Mouse (Mus musculus) embryonic facial prominence, embryonic 15.5 days (tissue): ENCODE measurements around the gene Nsfl1c. TPM values are rescaled to one million over a fixed set of nuclear protein-coding genes. Genes with fewer than 3 reads are reported as not detected.

Experiments
- ATAC-seq: fragments of 200-750 bp; cut with Nextera tagmentation; 2 replicates; pipeline ENCODE4 v1.8.0; 2017; ENCODE audit warnings: low read depth, moderate TSS enrichment; ENCODE audit not compliant: insufficient number of reproducible peaks, low FRiP score, low TSS enrichment
- H3K27ac ChIP-seq: fragments of 300-500 bp; sonication (generic); replicated peaks from 2 replicates; pipeline ENCODE4 v1.5.1; 2015; ENCODE audit warnings: mild to moderate bottlenecking, inconsistent platforms
- H3K27me3 ChIP-seq: fragments of 300-500 bp; sonication (generic); 2 replicates; pipeline ENCODE4 v1.6.1; 2015; ENCODE audit warnings: inconsistent platforms
- H3K36me3 ChIP-seq: fragments of 300-500 bp; sonication (generic); 2 replicates; pipeline ENCODE4 v1.6.1; 2015; ENCODE audit warnings: mild to moderate bottlenecking, inconsistent platforms
- H3K4me1 ChIP-seq: fragments of 300-500 bp; sonication (generic); 2 replicates; pipeline ENCODE4 v1.6.1; 2015; ENCODE audit warnings: inconsistent platforms
- H3K4me2 ChIP-seq: fragments of 300-500 bp; sonication (generic); replicated peaks from 2 replicates; pipeline ENCODE4 v1.6.1; 2015; ENCODE audit warnings: mild to moderate bottlenecking, inconsistent platforms
- H3K4me3 ChIP-seq: fragments of 300-500 bp; sonication (generic); replicated peaks from 2 replicates; pipeline ENCODE4 v1.5.1; 2015; ENCODE audit warnings: mild to moderate bottlenecking, inconsistent platforms
- H3K9ac ChIP-seq: fragments of 300-500 bp; sonication (generic); 2 replicates; pipeline ENCODE4 v1.6.1; 2015; ENCODE audit warnings: inconsistent platforms
- H3K9me3 ChIP-seq: fragments of 300-500 bp; sonication (generic); replicated peaks from 2 replicates; pipeline ENCODE4 v1.6.1; 2016; ENCODE audit warnings: inconsistent platforms
- WGBS: fragments of 180-500 bp; shearing (Covaris S2); methylation state at CpG from one replicate; pipeline ENCODE4 v1.1.7; 2015; 5-methylcytosine and 5-hydroxymethylcytosine counted together
- polyA plus RNA-seq: library from polyadenylated mRNA; unstranded; fragments of >200 nt; fragmentation: Nextera tagmentation; extraction: Ambion mirVana; gene quantifications from 2 replicates; pipeline ENCODE4 v1.2.1, GENCODE M21; 2015

Gene Nsfl1c
- polyA plus RNA-seq, 1 experiment from 2014 or later, result 227 TPM

DNA sequence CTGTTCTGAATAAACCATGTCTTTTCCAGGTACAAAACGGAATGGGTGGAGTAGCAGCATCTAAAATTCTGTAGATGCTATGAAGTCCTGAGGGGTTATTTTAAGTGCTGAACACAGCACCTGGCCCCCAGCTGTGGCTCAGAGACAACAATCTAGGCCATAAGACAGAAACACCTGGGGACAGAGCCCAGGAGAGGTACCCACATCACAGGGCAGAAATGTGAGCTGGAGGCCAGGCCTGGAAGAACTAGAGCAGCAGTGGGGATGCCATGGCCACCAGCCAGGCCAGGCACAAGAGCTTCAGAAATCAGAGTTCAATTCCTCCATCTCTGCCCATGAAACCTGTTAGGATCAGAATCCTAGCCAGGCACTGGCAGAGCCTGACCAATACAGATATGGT lies 34.1 kb downstream of the Nsfl1c start:
- Histone ChIP-seq H3K36me3 (no peaks in the 10 kb centered on the region), H3K4me1 (no peaks in the 10 kb centered on the region), H3K27ac (no peak overlapping the region), H3K27me3 (no peaks in the 10 kb centered on the region), H3K4me2 (no peak overlapping the region), H3K9ac (no peak overlapping the region), H3K9me3 (no peaks in the 10 kb centered on the region), H3K4me3 (no peak overlapping the region)
- WGBS, result 76% methylated on average over 1 of the region's 1 CpGs
- no peak for ATAC-seq

DNA sequence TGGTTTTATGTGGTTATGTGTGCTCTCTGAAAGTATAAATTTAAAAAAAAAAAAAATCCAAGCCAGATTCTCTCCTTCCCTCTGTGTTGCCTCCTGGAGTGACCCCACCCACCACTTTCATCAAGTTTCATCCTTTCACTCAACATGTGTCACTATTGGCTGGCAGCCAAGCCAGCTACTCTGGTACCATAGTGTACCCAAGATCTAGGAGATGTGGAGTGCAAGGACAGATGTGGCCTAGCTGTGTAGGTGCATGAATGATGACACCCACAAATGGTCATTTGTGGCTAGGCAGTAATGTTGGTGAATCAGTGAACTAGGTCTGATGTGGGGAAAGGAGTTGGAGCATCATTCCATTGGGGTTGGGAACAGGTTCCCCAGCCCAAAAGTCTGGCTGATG lies 35.2 kb downstream of the Nsfl1c start:
- ATAC-seq, result no peak
- no peak overlapping the region for H3K4me2 ChIP-seq

DNA sequence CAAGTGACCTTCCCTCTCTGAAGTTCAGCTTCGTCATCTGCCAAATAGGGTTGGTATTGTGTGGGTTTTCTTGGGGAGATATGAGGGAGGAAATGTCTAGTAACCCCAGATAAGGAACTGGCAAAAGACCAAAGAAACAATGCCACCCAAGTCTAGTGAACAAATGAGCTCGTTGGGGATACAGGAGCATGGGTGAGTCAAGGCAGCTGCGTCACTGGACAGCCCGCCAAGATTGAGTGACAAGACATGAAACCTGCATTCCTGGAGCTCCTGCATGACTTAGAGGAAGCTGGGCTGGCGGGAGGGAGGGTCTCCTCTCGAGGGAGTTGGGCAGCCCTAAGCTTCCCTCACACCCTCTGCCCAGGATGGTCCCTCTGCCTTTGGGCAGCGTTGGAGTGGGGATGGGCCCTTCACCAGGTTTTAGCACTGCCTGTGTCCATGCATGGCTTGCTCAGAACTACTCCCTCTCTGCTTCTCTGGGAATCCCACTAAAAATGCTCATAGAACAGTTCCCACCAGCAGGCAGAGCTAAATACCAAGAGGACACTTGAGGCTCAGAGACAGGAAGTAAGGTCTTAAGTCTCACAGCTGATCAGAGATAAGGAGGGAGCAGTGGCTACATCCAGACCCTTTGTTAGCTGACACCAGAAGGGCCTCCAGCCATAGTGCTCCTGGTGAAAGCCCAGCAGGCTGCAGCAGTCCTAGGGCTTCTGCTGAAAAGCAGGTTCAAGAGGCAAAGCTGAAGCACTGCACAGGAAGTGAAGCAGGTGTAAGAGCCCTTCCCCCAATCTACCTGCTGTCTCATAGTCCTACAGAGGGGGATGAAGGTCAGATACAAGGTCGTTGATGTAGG lies 36.6 kb downstream of the Nsfl1c start:
- no peak overlapping the region for H3K9ac ChIP-seq
- H3K36me3 ChIP-seq, result no peaks in the 10 kb centered on the region
- no peak overlapping the region for H3K4me3 ChIP-seq
- H3K27ac ChIP-seq, result no peak overlapping the region
- WGBS, result 53% methylated on average over 8 of the region's 8 CpGs
- H3K4me1 ChIP-seq, result no peaks in the 10 kb centered on the region
- H3K4me2 ChIP-seq, result no peak overlapping the region
- H3K9me3 ChIP-seq, result no peaks in the 10 kb centered on the region
- no peak for ATAC-seq
- no peaks in the 10 kb centered on the region for H3K27me3 ChIP-seq

More for the DNA sequence above, 35.2 kb downstream of the Nsfl1c start:
- no peaks in the 10 kb centered on the region for H3K9me3 ChIP-seq
- H3K36me3 ChIP-seq, result no peaks in the 10 kb centered on the region
- no peaks in the 10 kb centered on the region for H3K27me3 ChIP-seq
- H3K9ac ChIP-seq, result no peak overlapping the region
- H3K4me3 ChIP-seq, result no peak overlapping the region
- no peaks in the 10 kb centered on the region for H3K4me1 ChIP-seq
- no peak overlapping the region for H3K27ac ChIP-seq

DNA sequence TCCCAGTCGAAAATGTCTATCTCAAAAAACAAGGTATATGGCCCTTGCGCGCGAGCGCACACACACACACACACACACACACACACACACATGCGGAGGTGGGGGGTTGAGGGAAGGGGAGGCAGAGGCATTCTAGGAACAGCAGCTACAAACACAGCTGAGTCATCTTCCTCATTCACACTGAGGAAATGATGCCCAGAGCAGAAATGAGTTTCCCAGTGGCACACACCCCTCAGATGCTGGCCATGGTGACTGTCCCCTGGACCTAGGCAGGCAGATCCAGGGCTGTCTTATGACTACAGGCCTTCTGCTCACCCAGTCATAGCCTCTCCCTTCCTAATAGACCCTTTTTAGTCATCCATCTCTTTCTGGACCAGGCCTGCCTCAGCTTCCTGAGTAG lies 39.6 kb downstream of the Nsfl1c start:
- peaks cover 7% of the 10 kb centered on the region; the same call in 1 of the 2 replicates for H3K4me1 ChIP-seq
- WGBS, result 79% methylated on average over 6 of the region's 6 CpGs
- H3K4me2 ChIP-seq, result no peak overlapping the region
- H3K9me3 ChIP-seq, result no peaks in the 10 kb centered on the region
- no peak overlapping the region for H3K4me3 ChIP-seq
- H3K27ac ChIP-seq, result no peak overlapping the region
- ATAC-seq, result no peak
- H3K36me3 ChIP-seq, result no peaks in the 10 kb centered on the region
- H3K9ac ChIP-seq, result no peak overlapping the region
- H3K27me3 ChIP-seq, result no peaks in the 10 kb centered on the region

DNA sequence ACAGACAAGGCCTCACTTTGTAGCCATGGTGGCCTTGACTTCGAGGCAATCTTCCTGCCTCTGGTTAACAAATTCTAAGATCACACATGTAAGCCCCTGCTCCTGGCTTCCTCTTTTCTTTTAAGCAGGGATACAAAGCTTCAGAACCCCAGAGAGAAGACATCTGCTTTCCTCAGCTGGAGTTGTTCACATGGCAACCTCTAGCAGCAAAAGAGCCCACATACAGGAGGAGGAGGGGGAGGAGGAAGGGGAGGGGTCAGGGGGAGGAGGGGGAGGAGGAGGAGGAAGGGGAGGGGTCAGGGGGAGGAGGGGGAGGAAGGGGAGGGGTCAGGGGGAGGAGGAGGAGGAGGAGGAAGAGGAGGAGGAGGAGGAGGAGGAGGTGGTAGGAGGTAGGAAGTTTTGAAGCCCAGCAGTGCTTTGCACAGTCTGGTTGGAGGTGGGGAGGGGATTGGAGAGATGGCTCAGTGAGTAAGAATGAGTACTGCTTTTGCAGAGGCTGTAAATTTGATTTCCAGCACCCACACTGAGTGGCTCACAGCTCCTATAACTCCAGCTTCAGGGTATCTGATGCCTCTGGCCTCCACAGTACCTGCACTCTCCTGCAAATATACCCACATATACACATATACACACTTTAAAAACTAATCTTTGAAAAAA lies 42.1 kb downstream of the Nsfl1c start:
- WGBS, result 50% methylated on average over 1 of the region's 1 CpGs
- H3K27ac ChIP-seq, result peak overlapping the region; percentile 23
- no peak overlapping the region for H3K4me2 ChIP-seq
- H3K36me3 ChIP-seq, result no peaks in the 10 kb centered on the region
- H3K4me1 ChIP-seq, result peaks cover 7% of the 10 kb centered on the region; the same call in 1 of the 2 replicates
- no peak for ATAC-seq
- H3K9ac ChIP-seq, result no peak overlapping the region
- no peaks in the 10 kb centered on the region for H3K9me3 ChIP-seq
- no peaks in the 10 kb centered on the region for H3K27me3 ChIP-seq
- no peak overlapping the region for H3K4me3 ChIP-seq

DNA sequence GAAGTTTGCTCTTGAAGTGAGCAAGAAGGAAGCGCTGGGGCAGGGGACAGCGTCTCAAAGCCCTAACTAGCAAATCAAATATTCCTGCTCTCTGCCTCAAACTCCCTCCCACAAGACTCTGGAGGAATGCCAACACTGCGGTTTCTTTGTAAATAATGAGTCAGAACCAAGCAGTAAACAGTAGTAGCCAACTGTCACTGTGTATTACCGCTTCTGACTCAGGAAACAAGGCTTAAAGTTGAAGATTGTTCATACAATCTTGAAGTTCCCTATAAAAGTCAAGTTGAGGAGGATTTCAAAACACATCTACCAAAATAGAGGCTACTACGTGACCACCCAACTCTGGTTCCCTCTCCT lies 42.6 kb downstream of the Nsfl1c start:
- no peaks in the 10 kb centered on the region for H3K27me3 ChIP-seq
- H3K4me2 ChIP-seq, result no peak overlapping the region
- WGBS, result 44% methylated on average over 5 of the region's 5 CpGs
- H3K4me3 ChIP-seq, result no peak overlapping the region
- no peaks in the 10 kb centered on the region for H3K36me3 ChIP-seq
- H3K4me1 ChIP-seq, result peaks cover 11% of the 10 kb centered on the region
- H3K9me3 ChIP-seq, result no peaks in the 10 kb centered on the region
- H3K27ac ChIP-seq, result peak overlapping the region; percentile 23
- no peak overlapping the region for H3K9ac ChIP-seq
- no peak for ATAC-seq

DNA sequence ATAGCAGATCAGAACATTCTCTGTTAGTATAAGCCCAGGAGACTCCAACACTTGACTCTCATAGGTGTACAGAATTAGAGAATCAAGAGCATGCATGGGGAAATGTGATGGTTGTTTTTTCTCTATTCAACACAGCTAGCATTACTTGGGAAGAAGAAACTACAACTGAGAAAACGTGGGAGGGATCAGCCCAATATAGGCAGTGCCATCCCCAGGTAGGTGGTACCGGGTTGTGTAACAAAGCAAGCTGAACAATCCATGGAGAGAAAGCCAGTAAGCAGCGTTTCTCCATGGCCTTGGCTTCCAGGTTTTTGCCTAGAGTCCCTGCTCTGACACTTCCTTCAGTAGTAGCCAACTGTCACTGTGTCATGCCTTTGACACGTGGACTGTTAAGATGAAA lies 44.7 kb downstream of the Nsfl1c start:
- 61% methylated on average over 4 of the region's 4 CpGs for WGBS
- H3K4me2 ChIP-seq, result no peak overlapping the region

DNA sequence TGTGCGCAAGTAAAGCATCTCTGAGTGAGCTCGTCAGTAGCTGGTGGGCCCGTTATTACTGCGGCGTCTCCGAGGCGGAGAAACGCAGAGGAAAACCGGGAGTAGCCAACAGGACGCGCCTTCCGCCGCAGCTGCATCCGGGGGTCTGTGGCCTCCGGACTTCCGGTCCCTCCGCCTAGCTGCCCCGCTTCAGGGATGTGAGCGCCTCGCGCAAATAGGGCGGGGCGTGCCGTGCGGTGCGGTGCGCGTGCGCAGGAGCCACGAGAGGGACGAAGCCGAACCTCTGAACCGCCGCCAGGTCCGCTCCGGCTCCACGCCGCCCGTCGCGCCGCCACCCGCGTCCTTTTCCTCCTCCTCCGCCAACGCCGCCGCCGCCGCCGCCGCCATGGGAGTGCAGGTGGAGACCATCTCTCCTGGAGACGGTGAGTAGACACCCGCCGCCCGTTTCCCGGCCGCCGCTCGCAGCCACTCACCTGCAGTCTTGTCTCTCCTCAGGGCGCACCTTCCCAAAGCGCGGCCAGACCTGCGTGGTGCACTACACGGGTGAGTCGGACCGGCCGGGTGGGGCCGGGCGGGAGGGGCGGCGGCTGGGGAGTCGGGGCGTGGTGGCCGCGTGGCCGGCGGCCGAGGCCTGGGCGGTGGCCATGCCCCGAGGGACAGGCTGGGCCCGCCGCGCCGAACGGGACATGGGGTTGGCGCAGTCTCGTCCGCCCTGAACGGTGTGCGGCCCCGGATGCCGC lies 48.5 kb downstream of the Nsfl1c start, which contains the start of gene Fkbp1a:
Fkbp1a (plus strand) TSS at position 161 of the 740 bp plus-strand sequence.
- H3K36me3 ChIP-seq, result peaks cover 21% of the 10 kb centered on the region
- under 1% methylated on average over 81 of the region's 93 CpGs for WGBS
- ATAC-seq, result peak; percentile 96
- H3K4me3 ChIP-seq, result peak within 1 kb of the TSS; percentile 95
- H3K9ac ChIP-seq, result peak within 1 kb of the TSS; percentile 88
- H3K27me3 ChIP-seq, result no peaks in the 10 kb centered on the region
- no peaks in the 10 kb centered on the region for H3K9me3 ChIP-seq
- H3K4me2 ChIP-seq, result peak within 1 kb of the TSS; percentile 64
- peaks cover 32% of the 10 kb centered on the region for H3K4me1 ChIP-seq
- peak within 1 kb of the TSS; percentile 89 for H3K27ac ChIP-seq

More for the DNA sequence above, 44.7 kb downstream of the Nsfl1c start:
- no peak overlapping the region for H3K4me3 ChIP-seq
- H3K27me3 ChIP-seq, result no peaks in the 10 kb centered on the region
- no peaks in the 10 kb centered on the region for H3K36me3 ChIP-seq
- peaks cover 18% of the 10 kb centered on the region for H3K4me1 ChIP-seq
- no peak overlapping the region for H3K9ac ChIP-seq
- no peak overlapping the region for H3K27ac ChIP-seq
- ATAC-seq, result no peak
- H3K9me3 ChIP-seq, result no peaks in the 10 kb centered on the region

DNA sequence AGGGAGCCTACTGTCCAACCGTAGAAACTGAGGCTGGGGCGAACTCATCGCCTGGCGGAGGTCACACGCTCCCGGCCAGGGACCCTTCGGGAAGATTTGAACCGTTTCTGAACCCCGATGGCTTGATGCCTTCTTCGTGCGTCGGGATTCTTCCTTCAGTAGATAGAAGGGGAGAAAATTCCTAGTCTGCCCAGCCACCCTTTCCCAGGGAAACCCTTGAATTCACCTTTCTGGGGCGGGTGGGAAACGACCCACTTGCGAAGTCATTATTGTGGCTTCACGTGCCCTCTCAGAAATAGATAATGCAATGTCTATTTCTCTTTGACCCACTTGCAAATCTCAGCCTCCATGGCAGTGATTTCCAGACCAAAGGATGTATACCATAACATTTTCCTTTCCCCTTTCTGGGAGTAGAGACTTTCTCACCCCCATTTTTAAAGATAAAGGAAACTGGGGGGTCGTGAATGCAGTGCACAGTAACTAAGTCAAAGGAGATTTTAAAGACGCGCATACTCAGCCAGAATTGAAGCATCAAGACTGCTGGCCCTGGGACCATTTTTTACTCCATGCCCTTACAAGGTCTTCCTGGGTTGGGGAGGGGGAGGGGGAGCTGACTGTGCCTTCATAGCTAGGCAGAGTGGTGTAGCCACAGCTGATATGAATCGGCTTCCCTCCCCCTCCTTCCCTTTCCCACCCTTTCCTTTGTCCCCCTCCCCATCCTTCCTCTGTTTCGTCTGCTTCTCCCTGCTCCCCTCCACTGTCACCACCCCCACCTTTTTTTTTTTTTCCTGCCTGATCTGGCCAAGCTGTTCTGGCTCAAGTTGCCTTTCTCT lies 49.3 kb downstream of the Nsfl1c start:
- Histone ChIP-seq H3K9ac (peak overlapping the region; percentile 88), H3K9me3 (no peaks in the 10 kb centered on the region)
- ATAC-seq, result no peak

DNA sequence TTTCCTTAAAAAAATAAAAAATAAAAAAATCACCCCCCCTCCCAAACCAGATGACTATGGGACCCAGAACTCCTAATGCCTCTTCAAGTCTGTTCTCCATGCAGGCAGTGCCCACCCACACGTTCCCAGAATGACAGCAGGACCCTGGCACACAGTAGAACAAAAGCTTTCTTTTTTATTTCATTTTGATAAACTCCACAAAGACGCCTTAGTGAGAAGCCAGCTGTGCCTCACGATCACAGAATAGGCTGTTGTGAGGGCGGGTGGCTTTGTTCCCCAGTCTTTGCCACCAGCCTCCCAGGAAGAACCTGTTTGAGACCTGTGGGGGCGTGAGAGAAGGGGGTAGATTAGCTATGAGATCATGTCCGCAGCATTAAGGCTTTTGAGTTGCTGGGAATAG lies 50.7 kb downstream of the Nsfl1c start:
- no peak for ATAC-seq
- Histone ChIP-seq H3K4me2 (peak overlapping the region; percentile 64), H3K27ac (no peak overlapping the region), H3K9me3 (no peaks in the 10 kb centered on the region), H3K4me3 (0 out of 2 replicates have a peak overlapping the region, but pooled peaks have one; percentile 95), H3K27me3 (no peaks in the 10 kb centered on the region), H3K4me1 (peaks cover 32% of the 10 kb centered on the region), H3K9ac (no peak overlapping the region), H3K36me3 (peaks cover 35% of the 10 kb centered on the region)
- 72% methylated on average over 6 of the region's 6 CpGs for WGBS

More for the DNA sequence above, 49.3 kb downstream of the Nsfl1c start:
- peak overlapping the region; percentile 95 for H3K4me3 ChIP-seq
- peaks cover 32% of the 10 kb centered on the region for H3K4me1 ChIP-seq
- H3K36me3 ChIP-seq, result peaks cover 26% of the 10 kb centered on the region
- peak overlapping the region; percentile 64 for H3K4me2 ChIP-seq
- no peaks in the 10 kb centered on the region for H3K27me3 ChIP-seq
- WGBS, result 2% methylated on average over 21 of the region's 21 CpGs
- H3K27ac ChIP-seq, result peak overlapping the region; percentile 89
